Mouse (Mus musculus) telencephalon, adult 2 months (tissue): ENCODE results near the gene Lzts2.
"Not testable (repeated sequence)": the region's sequence is repeated elsewhere in the genome, so short reads cannot be mapped to it uniquely, and the experiment has no call there.

ENCODE experiments used
- DNase-seq: peaks from one replicate; pipeline ENCODE4 v3.0.0-alpha.2; 2011; ENCODE audit warnings: low read depth, low spot score

Gene Lzts2

DNA sequence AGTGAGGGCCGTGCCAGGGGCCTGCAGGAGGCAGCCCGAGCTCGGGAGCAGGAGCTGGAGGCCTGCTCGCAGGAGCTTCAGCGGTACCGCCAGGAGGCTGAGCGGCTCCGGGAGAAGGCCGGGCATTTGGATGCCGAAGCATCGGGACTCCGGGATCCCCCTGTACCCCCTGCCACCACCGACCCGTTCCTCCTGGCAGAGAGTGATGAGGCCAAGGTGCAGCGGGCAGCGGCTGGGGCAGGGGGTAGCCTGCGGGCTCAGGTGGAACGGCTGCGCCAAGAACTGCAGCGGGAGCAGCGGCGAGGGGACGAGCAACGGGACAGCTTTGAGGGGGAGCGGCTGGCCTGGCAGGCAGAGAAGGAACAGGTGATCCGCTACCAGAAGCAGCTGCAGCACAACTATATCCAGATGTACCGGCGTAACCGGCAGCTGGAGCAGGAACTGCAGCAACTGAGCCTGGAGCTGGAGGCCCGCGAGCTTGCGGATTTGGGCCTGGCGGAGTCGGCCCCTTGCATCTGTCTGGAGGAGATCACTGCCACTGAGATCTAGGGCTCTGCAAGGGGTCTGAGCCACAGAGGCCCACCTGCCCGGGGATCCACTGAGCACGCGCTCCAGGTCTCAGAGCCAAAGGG lies 11.8 kb downstream of the Lzts2 start:
- no peak for DNase-seq

DNA sequence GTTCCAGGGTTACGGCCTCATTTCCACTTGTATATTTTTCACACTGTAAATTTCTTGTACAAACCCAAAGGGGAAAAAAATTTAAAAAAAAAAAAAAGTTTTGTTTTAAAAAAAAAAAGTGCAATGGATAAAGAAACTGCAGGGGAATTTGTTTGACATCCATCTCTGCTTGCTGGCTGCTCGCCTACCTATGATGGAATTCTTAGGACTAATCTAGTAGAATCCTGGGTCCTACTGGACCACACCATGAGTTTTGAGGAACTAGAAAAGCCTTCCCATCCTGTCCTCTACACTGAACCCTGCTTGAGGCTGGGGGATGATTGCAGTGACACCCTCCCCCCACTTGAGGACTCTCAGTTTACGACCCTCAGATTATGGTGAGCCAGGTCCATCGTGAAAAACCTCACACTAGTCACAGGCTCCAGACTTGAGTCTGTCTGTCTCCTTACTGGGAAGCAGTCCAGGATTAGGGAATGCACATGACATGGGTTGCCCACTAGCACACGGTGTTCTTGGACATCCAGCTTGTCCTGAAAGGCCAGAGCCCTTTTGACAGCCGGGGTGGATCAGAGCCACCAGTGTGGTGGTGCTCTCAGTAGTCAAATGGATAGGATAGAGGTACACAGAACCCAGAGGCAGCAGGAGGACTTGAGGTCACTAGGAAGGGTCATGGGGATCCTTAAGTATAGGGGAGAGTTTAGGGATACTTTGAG lies 12.9 kb downstream of the Lzts2 start:
- DNase-seq, result no peak

DNA sequence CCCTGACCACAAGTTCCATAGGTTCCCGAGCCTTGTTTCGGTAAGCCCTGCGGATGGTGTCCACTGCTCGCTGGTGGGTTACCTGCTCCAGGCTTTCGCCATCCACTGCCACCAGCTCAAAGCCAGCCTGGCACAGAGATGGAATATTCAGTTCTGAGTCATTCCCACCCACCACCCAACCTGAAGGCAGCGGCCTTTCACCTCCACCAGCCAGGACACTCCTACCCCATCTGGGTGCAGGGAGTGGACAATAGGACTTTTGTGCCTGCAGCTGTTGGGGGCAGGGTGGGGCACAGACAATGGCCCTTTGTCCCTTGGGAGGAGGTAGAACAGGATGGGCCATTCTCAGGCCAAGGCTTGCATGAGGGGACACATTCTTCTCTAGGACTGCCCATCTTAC lies 13.6 kb downstream of the Lzts2 start:
- no peak for DNase-seq

DNA sequence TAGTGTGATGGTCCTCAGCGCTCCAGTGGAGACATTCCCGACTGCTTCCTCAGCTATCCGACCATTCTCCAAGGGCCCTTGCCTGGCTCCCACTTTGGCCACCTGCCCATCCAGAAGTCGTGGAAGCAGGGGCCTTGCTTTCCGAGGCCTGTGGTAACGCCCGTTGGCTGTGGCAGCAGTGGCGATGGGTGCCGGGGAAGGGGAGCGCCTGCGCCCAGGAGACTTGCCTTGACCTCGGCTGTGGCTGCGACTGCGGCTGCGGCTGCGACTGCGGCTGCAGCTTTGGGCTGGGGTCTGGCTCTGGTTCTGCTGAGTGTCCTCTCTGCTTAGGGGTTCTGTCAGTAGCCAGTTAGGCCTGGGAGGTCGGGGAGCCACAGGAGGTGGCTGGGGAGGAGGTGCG lies 14.5 kb downstream of the Lzts2 start:
- no peak for DNase-seq

GRCm38 (mm10) chr19:45029571-45029970 lies 15.4 kb downstream of the Lzts2 start:
- DNase-seq, result no peak

DNA sequence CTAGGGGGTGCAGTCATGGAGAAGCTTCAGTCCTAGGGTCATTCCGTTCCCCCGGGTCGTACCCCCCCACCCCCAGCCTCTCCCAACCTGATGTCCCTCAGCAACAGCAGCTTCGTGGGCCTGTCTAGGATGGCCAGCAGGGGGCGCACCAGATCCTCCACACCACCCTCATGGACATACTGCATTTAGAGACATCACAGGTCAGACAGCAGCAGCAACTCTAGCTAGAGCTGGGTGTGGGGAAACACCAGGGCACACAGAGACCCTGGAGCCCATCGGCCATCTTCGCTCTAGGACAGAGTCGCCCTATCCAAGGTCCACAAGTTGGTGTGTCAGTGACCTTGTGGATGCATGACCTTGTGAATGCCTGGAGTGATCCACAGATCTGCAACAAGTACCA lies 15.9 kb downstream of the Lzts2 start:
- DNase-seq, result no peak

DNA sequence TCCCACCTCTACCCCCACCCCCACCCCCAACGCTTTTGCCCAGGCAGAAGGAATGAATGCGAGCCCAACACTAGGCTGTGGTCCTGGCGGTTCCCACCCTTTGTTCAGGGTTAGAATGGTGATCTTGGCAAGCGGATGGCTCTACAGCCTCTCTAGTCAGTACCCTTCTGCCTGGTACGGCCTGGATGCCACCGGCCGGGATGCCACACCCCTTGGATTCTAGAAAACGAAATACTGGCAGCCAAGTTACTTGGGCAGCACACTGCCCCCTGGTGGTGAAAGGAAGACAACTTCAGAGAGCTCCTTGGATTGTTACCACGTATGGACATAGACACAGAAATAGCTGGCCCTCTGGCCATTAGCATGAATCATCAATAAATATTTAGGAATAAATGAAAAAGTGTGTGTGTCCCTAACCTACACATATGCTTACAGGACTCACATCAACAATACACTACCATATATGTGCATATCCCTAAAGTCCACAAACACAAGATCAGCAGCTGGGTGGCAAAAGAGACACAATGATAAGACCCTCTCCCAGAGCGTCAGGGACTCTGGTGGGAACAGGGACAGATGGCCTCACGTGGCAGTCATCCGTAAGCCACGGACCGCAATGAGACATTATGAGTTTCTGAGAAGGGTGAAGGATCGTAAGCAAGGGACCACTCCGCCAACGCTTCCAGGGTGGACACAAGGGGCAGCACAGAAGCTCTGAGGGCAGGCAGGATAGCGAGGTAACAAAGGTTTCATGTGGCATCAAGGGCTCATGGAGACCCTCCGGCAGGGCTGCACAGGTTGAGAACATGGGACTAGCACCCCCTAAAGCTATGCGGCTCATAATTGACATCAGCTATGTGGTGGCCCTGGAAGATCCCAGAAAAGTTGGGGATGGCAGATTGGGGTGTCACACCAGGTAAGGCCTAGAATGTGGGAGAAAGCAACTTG lies 16.8 kb downstream of the Lzts2 start:
- peak; percentile 84 for DNase-seq

- DNase-seq, result no peak
Observed at GRCm38 (mm10) chr19:45031780-45032179, 17.6 kb downstream of the Lzts2 start.

DNA sequence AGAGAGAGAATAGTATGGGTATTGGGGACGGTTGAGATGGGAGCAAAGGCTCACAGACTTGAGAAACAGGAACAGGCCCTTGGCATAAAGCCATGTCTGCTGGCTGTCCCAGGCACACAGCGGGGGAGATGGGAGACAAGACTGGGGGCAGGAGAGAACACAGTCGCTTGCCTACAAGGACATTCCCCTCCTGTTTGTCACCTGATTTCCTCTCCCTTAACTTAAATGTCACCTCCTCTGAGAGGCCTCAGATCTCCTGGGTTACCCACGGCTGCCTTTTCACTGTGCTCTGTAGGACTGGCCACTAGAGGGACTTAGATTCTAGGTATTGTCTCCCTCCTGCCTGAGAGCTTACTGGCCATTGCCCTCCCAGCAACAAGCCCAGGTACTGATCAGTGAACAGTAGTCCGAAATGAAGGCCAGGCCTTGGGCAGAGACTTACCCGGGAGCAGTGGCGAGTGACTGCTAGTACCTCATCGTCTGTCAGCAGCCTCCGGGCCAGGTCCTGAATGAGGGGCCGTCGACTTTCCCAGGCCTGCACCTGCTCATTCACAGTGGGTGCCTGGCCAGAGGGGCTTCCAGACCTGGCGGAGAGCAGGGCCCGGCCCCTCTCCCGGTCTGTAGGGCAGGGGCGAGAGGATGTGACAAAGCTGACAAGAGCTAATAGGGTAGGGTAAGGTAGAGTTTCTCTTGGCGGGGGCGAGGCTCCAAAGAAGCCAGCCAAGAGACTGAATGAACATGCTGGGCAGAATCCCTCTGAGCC lies 18.5 kb downstream of the Lzts2 start:
- no peak for DNase-seq

GRCm38 (mm10) chr19:45036867-45037266 lies 22.7 kb downstream of the Lzts2 start:
- DNase-seq, result no peak

DNA sequence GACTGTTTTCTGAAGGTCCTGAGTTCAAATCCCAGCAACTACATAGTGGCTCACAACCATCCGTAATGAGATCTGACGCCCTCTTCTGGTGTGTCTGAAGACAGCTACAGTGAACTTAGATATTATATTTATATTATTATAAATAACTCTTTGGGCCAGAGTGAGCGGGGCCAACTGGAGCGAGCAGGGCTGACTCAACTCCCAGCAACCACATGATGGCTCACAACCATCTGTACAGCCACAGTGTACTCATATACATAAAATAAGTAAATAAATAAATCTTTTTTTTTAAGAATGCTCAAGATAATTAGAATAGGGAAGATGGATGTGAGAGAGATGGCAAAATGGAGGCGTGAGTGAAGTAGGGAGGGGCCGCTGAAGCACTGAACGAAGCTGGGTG lies 24.0 kb downstream of the Lzts2 start:
- DNase-seq, result not testable (repeated sequence)

DNA sequence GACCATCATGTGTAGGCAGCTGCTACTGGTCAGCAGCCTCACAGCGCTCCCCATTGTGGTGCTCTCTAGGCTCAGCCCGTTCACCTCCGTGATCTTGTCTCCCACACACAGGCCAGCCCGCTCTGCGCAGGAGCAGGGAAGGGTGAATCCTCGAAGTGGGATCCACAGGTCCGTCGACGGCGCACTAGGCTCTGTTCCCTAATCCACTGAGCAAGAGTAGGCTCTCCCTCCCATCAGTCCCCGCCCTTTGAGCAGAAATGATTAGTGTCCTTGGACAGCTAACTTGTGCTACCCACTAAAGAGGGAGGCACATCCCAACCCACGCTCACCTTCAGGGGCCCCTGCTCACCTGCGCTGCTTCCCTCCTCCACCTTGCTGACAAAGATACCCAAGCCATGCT lies 26.0 kb downstream of the Lzts2 start:
- no peak for DNase-seq

GRCm38 (mm10) chr19:45044389-45044927 lies 30.2 kb downstream of the Lzts2 start:
- no peak for DNase-seq

DNA sequence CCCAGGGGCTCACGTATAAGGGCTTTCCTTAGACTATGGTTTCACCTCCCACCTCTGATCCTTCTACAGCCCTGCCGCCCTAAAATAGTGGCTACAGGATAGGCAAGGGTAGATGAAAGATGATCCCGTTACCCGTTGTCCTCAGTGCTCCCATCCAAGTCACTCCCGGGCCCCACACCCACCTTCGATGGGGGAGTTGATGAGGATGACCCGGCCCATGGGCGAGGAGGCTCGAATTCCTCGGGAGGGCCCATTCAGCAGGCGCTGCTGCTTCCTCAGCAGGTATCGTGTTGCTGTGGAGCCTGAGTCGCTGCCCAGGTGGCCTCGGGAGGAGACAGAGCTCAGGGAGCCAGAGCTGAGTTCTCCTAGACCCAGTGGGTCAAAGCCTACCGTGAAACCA lies 31.0 kb downstream of the Lzts2 start:
- DNase-seq, result no peak

GRCm38 (mm10) chr19:45045651-45046050 lies 31.4 kb downstream of the Lzts2 start, which contains the start of gene Pdzd7:
Gene Pdzd7, minus strand, starts transcription at chr19:45045717.
- DNase-seq, result no peak

GRCm38 (mm10) chr19:45046523-45047321 lies 32.5 kb downstream of the Lzts2 start:
- DNase-seq, result peak; percentile 78

DNA sequence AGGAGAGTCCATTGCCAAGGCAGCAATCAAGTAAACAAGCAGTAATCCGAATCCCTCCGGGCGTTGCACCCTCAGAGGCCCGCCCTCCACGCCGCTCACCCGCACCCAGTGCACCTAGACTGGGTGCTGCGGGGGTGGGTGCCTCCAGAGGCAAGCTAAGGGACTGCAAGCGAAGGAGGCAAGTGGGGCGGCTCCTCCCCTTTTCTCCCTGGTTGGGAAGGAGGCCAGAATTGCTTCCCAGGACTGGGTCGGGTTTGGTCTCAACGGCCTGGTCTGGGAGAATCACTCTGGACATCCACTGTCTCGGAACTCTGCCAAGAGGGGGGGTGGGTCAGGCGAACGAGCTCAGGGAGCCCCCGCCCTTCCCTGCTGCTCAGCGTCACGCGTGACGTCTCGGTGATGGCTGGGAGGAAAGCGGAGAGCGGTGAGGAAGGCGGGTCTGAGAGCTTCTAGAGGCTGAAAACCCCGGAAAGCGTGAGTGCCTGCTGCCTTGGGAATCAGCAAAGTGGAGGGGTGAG lies 33.3 kb downstream of the Lzts2 start, which contains the start of gene Sfxn3:
Sfxn3 (plus strand) TSS at position 87 of the 518 bp plus-strand sequence.
- DNase-seq, result peak; percentile 91

- peak; percentile 95 for DNase-seq
Observed at GRCm38 (mm10) chr19:45047935-45048643, 33.9 kb downstream of the Lzts2 start.

DNA sequence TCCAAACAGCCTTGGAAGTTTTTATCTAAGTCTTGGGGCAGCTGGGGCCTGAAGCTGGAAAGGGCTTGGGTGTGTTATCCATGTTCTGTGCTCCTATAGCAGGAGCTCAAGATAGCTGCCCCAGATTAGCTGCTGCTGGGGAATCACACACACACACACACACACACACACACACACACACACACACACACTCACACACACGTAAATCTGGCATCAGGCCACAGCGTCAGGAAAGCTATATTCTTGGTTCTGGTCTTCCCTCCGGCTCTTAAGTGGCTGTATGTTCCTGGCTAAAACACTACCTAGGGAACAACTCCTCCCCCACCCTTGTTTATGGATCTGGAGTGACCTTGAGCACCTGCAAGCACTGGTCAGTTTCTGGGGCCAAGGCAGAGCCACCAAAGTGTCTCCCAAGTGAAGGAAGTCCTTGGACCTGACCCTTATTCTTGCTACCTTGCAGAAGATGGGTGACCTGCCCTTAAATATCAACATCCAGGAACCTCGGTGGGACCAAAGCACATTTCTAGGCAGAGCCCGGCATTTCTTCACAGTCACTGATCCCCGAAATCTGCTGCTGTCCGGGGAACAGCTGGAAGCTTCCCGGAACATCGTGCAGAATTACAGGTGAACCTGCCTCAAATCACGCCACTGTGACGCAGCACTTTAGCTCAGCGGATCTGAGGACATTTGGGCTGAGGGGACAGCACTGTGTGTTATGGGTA lies 34.6 kb downstream of the Lzts2 start:
- DNase-seq, result no peak
